Mouse (Mus musculus): Measurements from ENCODE around the gene 1810009J06Rik. TPM values are rescaled to one million over a fixed set of nuclear protein-coding genes. Genes with fewer than 3 reads are reported as not detected.
"Not testable (repeated sequence)": the region's sequence is repeated elsewhere in the genome, so short reads cannot be mapped to it uniquely, and the experiment has no call there.

Gene 1810009J06Rik
- polyA plus RNA-seq (2014; fragmentation: Nextera tagmentation; extraction: Ambion mirVana), result not detected in 2 replicates

GRCm38 (mm10) chr6:40964454-40964853 is at the start of gene 1810009J06Rik:
1810009J06Rik (plus strand) TSS chr6:40964754.
- H3K4me3 ChIP-seq (ENCODE audit: low read depth, low read length); H3K36me3 ChIP-seq (ENCODE audit: insufficient read depth); H3K27me3 ChIP-seq (ENCODE audit: insufficient read depth, low read length); H3K4me1 ChIP-seq (ENCODE audit: insufficient read depth); H3K27ac ChIP-seq (ENCODE audit: low read depth); H3K4me2 ChIP-seq; H3K9me3 ChIP-seq (ENCODE audit: low read depth, low read length); DNase-seq; ATAC-seq (ENCODE audit: insufficient read depth); H3K9ac ChIP-seq: not testable (repeated sequence)
- WGBS, result 87% methylated on average over 2 of the region's 2 CpGs

- WGBS, result 79% methylated on average over 4 of the region's 4 CpGs
- TF ChIP-seq CTCF (IDR thresholded peaks at IDR 0.05; ENCODE audit: low read depth), result no peak
- DNase-seq (no peak), ATAC-seq (ENCODE audit: insufficient read depth) (no peak)
- no peaks in the 10 kb centered on the region for H3K4me1 ChIP-seq (ENCODE audit: insufficient read depth)
- no peaks in the 10 kb centered on the region for H3K9me3 ChIP-seq (ENCODE audit: low read depth, low read length)
- no peak overlapping the region for H3K9ac ChIP-seq
- H3K27me3 ChIP-seq (ENCODE audit: insufficient read depth, low read length), result no peaks in the 10 kb centered on the region
- H3K36me3 ChIP-seq (ENCODE audit: insufficient read depth), result no peaks in the 10 kb centered on the region
- H3K4me2 ChIP-seq, result no peak overlapping the region
- H3K4me3 ChIP-seq (ENCODE audit: low read depth, low read length), result no peak overlapping the region
- H3K27ac ChIP-seq (ENCODE audit: low read depth), result no peak overlapping the region
Measured at GRCm38 (mm10) chr6:40919954-40920353, 44.6 kb upstream of the 1810009J06Rik start.

- WGBS, result 90% methylated on average over 10 of the region's 10 CpGs
- H3K27me3 ChIP-seq (ENCODE audit: insufficient read depth, low read length), result no peaks in the 10 kb centered on the region
- H3K4me3 ChIP-seq (ENCODE audit: low read depth, low read length), result no peak within 1 kb of the TSS
- H3K4me1 ChIP-seq (ENCODE audit: insufficient read depth), result no peaks in the 10 kb centered on the region
- no peak within 1 kb of the TSS for H3K27ac ChIP-seq (ENCODE audit: low read depth)
- H3K4me2 ChIP-seq, result no peak within 1 kb of the TSS
- no peak for ATAC-seq (ENCODE audit: insufficient read depth)
- DNase-seq, result no peak
- no peaks in the 10 kb centered on the region for H3K36me3 ChIP-seq (ENCODE audit: insufficient read depth)
- H3K9me3 ChIP-seq (ENCODE audit: low read depth, low read length), result no peaks in the 10 kb centered on the region
- no peak for TF ChIP-seq CTCF (IDR thresholded peaks at IDR 0.05; ENCODE audit: low read depth)
- no peak within 1 kb of the TSS for H3K9ac ChIP-seq
Measured at GRCm38 (mm10) chr6:40940457-40940856, 24.1 kb upstream of the 1810009J06Rik start, which contains the start of gene 1700074P13Rik. 1700074P13Rik (minus strand) TSS chr6:40940557.

- no peak for TF ChIP-seq CTCF (IDR thresholded peaks at IDR 0.05; ENCODE audit: low read depth)
- no peaks in the 10 kb centered on the region for H3K9me3 ChIP-seq (ENCODE audit: low read depth, low read length)
- no peak within 1 kb of the TSS for H3K4me2 ChIP-seq
- H3K27ac ChIP-seq (ENCODE audit: low read depth), result no peak within 1 kb of the TSS
- no peaks in the 10 kb centered on the region for H3K4me1 ChIP-seq (ENCODE audit: insufficient read depth)
- H3K4me3 ChIP-seq (ENCODE audit: low read depth, low read length), result no peak within 1 kb of the TSS
- H3K27me3 ChIP-seq (ENCODE audit: insufficient read depth, low read length), result no peaks in the 10 kb centered on the region
- ATAC-seq (ENCODE audit: insufficient read depth) (no peak), DNase-seq (no peak)
- H3K9ac ChIP-seq, result no peak within 1 kb of the TSS
- no peaks in the 10 kb centered on the region for H3K36me3 ChIP-seq (ENCODE audit: insufficient read depth)
Measured at GRCm38 (mm10) chr6:40951770-40952169, 12.8 kb upstream of the 1810009J06Rik start, which contains the start of gene Gm4744. Gm4744 (minus strand) TSS chr6:40951870.

DNA sequence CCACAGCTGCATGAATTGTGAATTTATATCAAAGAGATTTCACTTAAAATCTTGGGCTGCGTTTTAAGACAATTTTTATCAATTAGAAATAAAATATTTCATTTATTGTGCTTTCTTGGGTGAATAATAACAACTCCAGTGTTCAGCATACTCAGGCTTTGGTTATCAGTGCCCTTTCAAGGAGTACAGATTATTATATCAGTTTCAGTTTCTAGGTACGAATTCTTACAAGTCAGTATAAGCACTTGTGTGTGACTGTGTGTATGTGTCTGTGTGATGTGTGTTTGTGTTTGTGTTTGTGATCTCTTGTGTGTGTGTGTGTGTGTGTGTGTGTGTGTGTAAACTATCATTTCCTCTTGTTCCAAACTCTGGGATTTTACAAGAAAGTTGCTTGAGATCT is 10.8 kb upstream of the 1810009J06Rik start:
- no peak overlapping the region for H3K4me3 ChIP-seq (ENCODE audit: low read depth, low read length)
- H3K9me3 ChIP-seq (ENCODE audit: low read depth, low read length), result no peaks in the 10 kb centered on the region
- H3K4me2 ChIP-seq, result no peak overlapping the region
- no peaks in the 10 kb centered on the region for H3K4me1 ChIP-seq (ENCODE audit: insufficient read depth)
- 45% methylated on average over 2 of the region's 2 CpGs for WGBS
- H3K27me3 ChIP-seq (ENCODE audit: insufficient read depth, low read length), result no peaks in the 10 kb centered on the region
- no peak overlapping the region for H3K27ac ChIP-seq (ENCODE audit: low read depth)
- H3K9ac ChIP-seq, result no peak overlapping the region
- H3K36me3 ChIP-seq (ENCODE audit: insufficient read depth), result no peaks in the 10 kb centered on the region
- ATAC-seq (ENCODE audit: insufficient read depth), result no peak
- no peak for DNase-seq
- no peak for TF ChIP-seq CTCF (IDR thresholded peaks at IDR 0.05; ENCODE audit: low read depth)

DNA sequence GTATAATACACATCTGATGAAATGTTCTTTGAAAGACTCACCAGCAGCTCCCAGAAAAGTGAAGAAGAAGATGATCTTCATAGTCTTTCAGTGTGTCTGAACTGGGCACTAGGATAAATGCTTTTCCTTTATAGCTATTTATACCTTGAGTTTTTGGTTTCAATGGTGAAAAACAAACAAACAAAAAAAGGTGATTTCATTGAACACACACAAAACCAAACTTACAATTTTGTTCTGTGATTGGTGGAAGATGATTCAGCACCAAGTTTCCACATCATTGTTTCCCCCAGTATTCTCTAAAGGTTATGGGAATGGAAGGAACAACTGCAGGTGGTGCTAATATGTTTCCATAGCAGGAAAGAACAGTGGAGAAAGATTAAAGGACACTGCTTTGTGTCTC is 34.8 kb downstream of the 1810009J06Rik start, which contains the start of gene Gm2663:
TSS of gene Gm2663 (minus strand) at position 101 of the 400 bp plus-strand sequence.
- not testable (repeated sequence) for H3K27ac ChIP-seq (ENCODE audit: low read depth); ATAC-seq (ENCODE audit: insufficient read depth); H3K9me3 ChIP-seq (ENCODE audit: low read depth, low read length); H3K36me3 ChIP-seq (ENCODE audit: insufficient read depth); H3K27me3 ChIP-seq (ENCODE audit: insufficient read depth, low read length); H3K4me1 ChIP-seq (ENCODE audit: insufficient read depth); H3K9ac ChIP-seq; DNase-seq; H3K4me3 ChIP-seq (ENCODE audit: low read depth, low read length); H3K4me2 ChIP-seq

DNA sequence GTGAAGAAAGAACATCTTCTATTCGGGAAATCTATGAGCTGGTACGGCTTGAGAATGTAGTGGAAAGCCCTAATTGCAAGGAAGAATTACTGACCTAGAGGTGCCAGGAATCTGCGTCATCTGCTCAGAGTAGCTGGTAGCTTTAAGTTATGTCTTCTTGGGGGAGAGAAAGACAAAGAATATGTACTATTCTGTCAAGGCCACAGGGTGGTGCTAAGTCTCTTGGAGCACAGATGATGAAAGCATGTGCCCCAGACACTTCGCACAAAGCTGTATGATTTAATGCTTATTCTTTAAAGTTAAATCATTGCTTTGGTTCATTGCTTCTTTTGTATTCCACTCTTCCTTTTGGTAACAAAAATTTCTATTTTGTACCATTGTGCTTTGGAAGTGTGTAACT is 50.5 kb downstream of the 1810009J06Rik start:
- Histone ChIP-seq H3K9ac (no peak overlapping the region), H3K4me2 (no peak overlapping the region), H3K4me3 (ENCODE audit: low read depth, low read length) (no peak overlapping the region), H3K9me3 (ENCODE audit: low read depth, low read length) (no peaks in the 10 kb centered on the region), H3K27me3 (ENCODE audit: insufficient read depth, low read length) (no peaks in the 10 kb centered on the region), H3K27ac (ENCODE audit: low read depth) (no peak overlapping the region), H3K4me1 (ENCODE audit: insufficient read depth) (no peaks in the 10 kb centered on the region), H3K36me3 (ENCODE audit: insufficient read depth) (no peaks in the 10 kb centered on the region)
- TF ChIP-seq CTCF (IDR thresholded peaks at IDR 0.05; ENCODE audit: low read depth), result no peak
- DNase-seq (no peak), ATAC-seq (ENCODE audit: insufficient read depth) (no peak)
- WGBS, result 69% methylated on average over 4 of the region's 4 CpGs

Other genes starting within 250 kb of the 1810009J06Rik start
- not detected in 2 replicates for gene Moxd2, start 77.3 kb upstream of the 1810009J06Rik start, polyA plus RNA-seq (2014; fragmentation: Nextera tagmentation; extraction: Ambion mirVana)
- gene Prss58, start 64.4 kb upstream of the 1810009J06Rik start, polyA plus RNA-seq (2014; fragmentation: Nextera tagmentation; extraction: Ambion mirVana), result not detected in 2 replicates
- not detected in 2 replicates for gene 1700074P13Rik, start 24.2 kb upstream of the 1810009J06Rik start, polyA plus RNA-seq (2014; fragmentation: Nextera tagmentation; extraction: Ambion mirVana)
- not detected in 2 replicates for gene Gm4744, start 12.9 kb upstream of the 1810009J06Rik start, polyA plus RNA-seq (2014; fragmentation: Nextera tagmentation; extraction: Ambion mirVana)
- not detected in 2 replicates for gene Gm2663, start 34.7 kb downstream of the 1810009J06Rik start, polyA plus RNA-seq (2014; fragmentation: Nextera tagmentation; extraction: Ambion mirVana)
- gene 2210010C04Rik, start 70.8 kb downstream of the 1810009J06Rik start, polyA plus RNA-seq (2014; fragmentation: Nextera tagmentation; extraction: Ambion mirVana), result not detected in 2 replicates

All from lung, embryonic 14.5 days (tissue).